Mouse (Mus musculus) liver, adult 2 months (tissue): Measurements from ENCODE around the gene Slc30a5. TPM values are rescaled to one million over a fixed set of nuclear protein-coding genes. Genes with fewer than 3 reads are reported as not detected.

Experiments used
- DNase-seq: peaks from one replicate; pipeline ENCODE4 v3.0.0-alpha.2; 2011; ENCODE audit warnings: low read depth, low spot score; ENCODE audit errors: extremely low read depth
- H3K27ac ChIP-seq: fragments of 200-500 bp; replicated peaks from 2 replicates; pipeline ENCODE4 v1.5.1; 2012; ENCODE audit warnings: low read depth, mild to moderate bottlenecking, control low read depth, inconsistent platforms, low read length; ENCODE audit not compliant: insufficient read depth
- H3K27me3 ChIP-seq: fragments of 200-500 bp; 2 replicates; pipeline ENCODE4 v1.6.1; 2012; ENCODE audit warnings: mild to moderate bottlenecking, moderate library complexity, low read length, inconsistent platforms; ENCODE audit not compliant: control insufficient read depth, insufficient read depth
- H3K36me3 ChIP-seq: fragments of 200-500 bp; 2 replicates; pipeline ENCODE4 v1.6.1; 2012; ENCODE audit warnings: low read length, inconsistent platforms; ENCODE audit not compliant: control insufficient read depth, insufficient read depth
- H3K4me1 ChIP-seq: fragments of 200-500 bp; 2 replicates; pipeline ENCODE4 v1.6.1; 2011; ENCODE audit warnings: low read length; ENCODE audit not compliant: control insufficient read depth, insufficient read depth
- H3K4me3 ChIP-seq: fragments of 200-500 bp; 2 replicates; pipeline ENCODE4 v1.5.1; 2011; ENCODE audit warnings: low read depth, mild to moderate bottlenecking, control low read depth, low read length, moderate library complexity; ENCODE audit not compliant: insufficient read depth
- H3K79me2 ChIP-seq: fragments of 200-500 bp; 2 replicates; pipeline ENCODE4 v1.6.1; 2012; ENCODE audit warnings: inconsistent platforms, mild to moderate bottlenecking, low read length, moderate library complexity; ENCODE audit not compliant: control insufficient read depth, insufficient read depth
- H3K9ac ChIP-seq: fragments of 200-500 bp; 2 replicates; pipeline ENCODE4 v1.6.1; 2012; ENCODE audit warnings: low read depth, mild to moderate bottlenecking, control low read depth, inconsistent platforms, low read length
- CTCF ChIP-seq: fragments of 200-500 bp; IDR thresholded peaks from 2 replicates; pipeline ENCODE4 v1.5.1; 2011; ENCODE audit warnings: low read depth, low read length, control low read depth
- POLR2A ChIP-seq: fragments of 200-500 bp; IDR thresholded peaks from 2 replicates; pipeline ENCODE4 v1.6.1; 2011; ENCODE audit warnings: low read length, control low read depth; ENCODE audit not compliant: insufficient read depth; ENCODE audit errors: extremely low read depth
- WGBS: fragments of 180-500 bp; shearing (Covaris S2); methylation state at CpG from one replicate; pipeline ENCODE4 v1.1.7; 2018; 5-methylcytosine and 5-hydroxymethylcytosine counted together
- polyA plus RNA-seq: library from polyadenylated mRNA; depleted of rRNA; stranded (reverse); fragments of >200 nt; gene quantifications from 2 replicates; pipeline ENCODE4 v1.2.3, GENCODE M21; 2012
- total RNA-seq: library from RNA; depleted of rRNA; stranded (reverse); fragments of >200 nt; gene quantifications from 2 replicates; pipeline ENCODE4 v1.2.3, GENCODE M21; 2014

Slc30a5 gene
- total and polyA plus RNA-seq, 2 experiments, result 15.6 to 38.1 TPM

- no peak overlapping the region for H3K4me3 ChIP-seq
- H3K9ac ChIP-seq, result no peak overlapping the region
- no peaks in the 10 kb centered on the region for H3K36me3 ChIP-seq
- no peaks in the 10 kb centered on the region for H3K79me2 ChIP-seq
- DNase-seq, result peak; percentile 28
- no peaks in the 10 kb centered on the region; the same call in 1 of the 2 replicates for H3K4me1 ChIP-seq
- TF ChIP-seq CTCF (no peak), POLR2A (no peak)
- 65% methylated on average over 6 of the region's 6 CpGs for WGBS
- no peaks in the 10 kb centered on the region for H3K27me3 ChIP-seq
- H3K27ac ChIP-seq, result no peak overlapping the region
These were observed 45.8 kb downstream of the Slc30a5 start for GRCm38 (mm10) chr13:100787316-100788010.

GRCm38 (mm10) chr13:100786414-100786867, 46.8 kb downstream of the Slc30a5 start, which contains the start of gene Ccnb1:
Ccnb1 (minus strand) TSS chr13:100786570.
- DNase-seq, result peak; percentile 82
- H3K27ac ChIP-seq, result no peak within 1 kb of the TSS
- H3K4me3 ChIP-seq, result peak within 1 kb of the TSS; percentile 52
- no peaks in the 10 kb centered on the region for H3K27me3 ChIP-seq
- H3K9ac ChIP-seq, result no peak within 1 kb of the TSS
- under 1% methylated on average over 35 of the region's 35 CpGs for WGBS
- no peaks in the 10 kb centered on the region for H3K36me3 ChIP-seq
- no peaks in the 10 kb centered on the region; the same call in 1 of the 2 replicates for H3K4me1 ChIP-seq
- TF ChIP-seq CTCF, result peak; percentile 80
- peak; percentile 48; the same call in 1 of the 2 replicates for TF ChIP-seq POLR2A
- no peaks in the 10 kb centered on the region for H3K79me2 ChIP-seq

DNA sequence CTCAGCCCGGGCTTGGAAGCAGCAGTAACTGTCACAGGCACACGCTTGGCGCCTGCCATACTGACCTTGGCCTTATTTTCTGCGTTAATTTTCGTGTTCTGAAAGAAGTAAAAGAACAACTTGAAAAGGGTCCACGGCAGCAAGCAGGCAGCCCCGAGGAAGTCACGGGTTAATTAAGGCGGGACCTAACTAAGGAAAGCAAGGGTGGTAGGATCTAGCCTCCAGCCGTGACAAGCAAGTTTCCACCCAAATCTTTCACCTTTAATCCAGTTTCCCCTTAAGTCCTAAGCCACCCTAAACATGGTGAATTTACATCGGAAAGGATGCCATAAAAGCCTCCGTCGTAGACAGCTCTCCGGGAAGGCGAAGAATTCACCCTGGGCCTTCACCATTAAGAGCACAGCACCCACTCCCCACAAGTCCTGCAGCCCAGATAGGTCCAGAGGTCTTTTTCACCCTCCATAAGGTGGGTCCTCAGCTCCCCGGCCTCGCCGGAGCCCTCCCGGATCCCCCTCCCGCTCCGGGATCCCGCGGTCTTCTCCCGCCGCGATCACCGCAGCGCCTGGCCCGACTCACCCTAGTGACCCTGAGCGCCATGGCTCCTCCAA, 47.3 kb downstream of the Slc30a5 start:
- no peaks in the 10 kb centered on the region for H3K36me3 ChIP-seq
- H3K27me3 ChIP-seq, result no peaks in the 10 kb centered on the region
- TF ChIP-seq POLR2A, result no peak
- no peak for TF ChIP-seq CTCF
- peak overlapping the region; percentile 52 for H3K4me3 ChIP-seq
- H3K79me2 ChIP-seq, result no peaks in the 10 kb centered on the region
- H3K4me1 ChIP-seq, result no peaks in the 10 kb centered on the region; the same call in 1 of the 2 replicates
- H3K27ac ChIP-seq, result no peak overlapping the region
- no peak overlapping the region for H3K9ac ChIP-seq
- DNase-seq, result no peak
- under 1% methylated on average over 30 of the region's 30 CpGs for WGBS

DNA sequence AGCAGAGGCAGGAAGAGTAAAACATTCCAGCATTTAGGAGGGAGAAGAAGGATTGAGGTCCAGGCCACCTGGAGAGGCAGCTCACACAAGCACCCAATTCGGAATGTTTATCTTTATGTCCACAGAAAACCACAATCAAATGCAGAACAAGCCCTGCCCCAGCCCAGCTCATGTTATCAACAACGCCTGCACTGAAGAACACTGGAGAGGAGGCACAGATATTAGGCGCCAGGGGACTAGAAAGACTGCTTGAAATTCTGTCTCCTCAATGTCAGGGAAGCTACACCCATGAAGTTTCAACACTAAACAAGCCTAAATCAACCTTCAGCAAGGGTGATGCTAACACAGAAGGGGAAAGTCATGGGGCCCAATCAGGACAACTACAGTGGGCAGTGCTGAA, 55.7 kb downstream of the Slc30a5 start:
- Histone ChIP-seq H3K27ac (no peak overlapping the region), H3K4me1 (peaks cover 4% of the 10 kb centered on the region; the same call in 1 of the 2 replicates), H3K4me3 (no peak overlapping the region), H3K27me3 (no peaks in the 10 kb centered on the region), H3K36me3 (no peaks in the 10 kb centered on the region), H3K9ac (no peak overlapping the region), H3K79me2 (no peaks in the 10 kb centered on the region)
- 87% methylated on average over 3 of the region's 3 CpGs for WGBS
- TF ChIP-seq POLR2A, result no peak
- no peak for TF ChIP-seq CTCF
- DNase-seq, result no peak

DNA sequence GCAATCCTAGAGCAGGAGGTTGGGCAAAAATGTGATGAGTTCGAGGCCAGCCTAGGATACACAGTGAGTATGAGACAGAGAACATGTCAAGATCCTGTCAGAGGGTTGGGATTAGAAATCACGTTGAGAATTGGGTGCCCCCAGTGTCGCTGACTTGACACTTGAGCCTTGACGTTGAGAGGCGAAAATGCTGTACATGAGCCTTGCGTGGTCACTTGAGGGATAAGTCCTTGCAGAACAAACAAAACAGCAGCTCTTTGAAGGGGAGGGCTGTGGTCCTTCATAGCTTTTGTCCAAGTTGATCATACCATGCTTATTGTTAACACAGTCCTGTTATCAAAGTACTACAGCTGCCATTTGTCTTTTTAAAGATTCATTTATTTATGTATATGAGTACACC, 56.5 kb downstream of the Slc30a5 start:
- Histone ChIP-seq H3K27ac (no peak overlapping the region), H3K36me3 (no peaks in the 10 kb centered on the region)

DNA sequence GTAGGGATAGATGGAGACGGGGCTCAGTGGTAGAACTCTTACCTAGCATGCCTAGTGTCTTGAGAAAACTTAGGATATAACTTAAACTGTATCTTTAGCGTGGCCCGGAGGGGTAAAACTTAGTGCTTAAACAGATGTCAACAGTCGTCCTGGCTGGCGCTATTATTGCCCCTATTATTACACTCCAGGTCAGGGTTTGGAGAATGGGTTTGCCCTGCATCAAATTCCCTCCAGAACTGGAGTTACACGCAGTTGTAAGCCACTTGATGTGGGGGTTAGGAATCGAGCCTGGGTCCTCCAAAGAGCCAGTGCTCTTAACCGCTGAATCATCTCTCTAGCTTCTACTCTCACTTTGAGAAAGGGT, 57.2 kb downstream of the Slc30a5 start:
- Histone ChIP-seq H3K4me3 (peak overlapping the region; percentile 43), H3K9ac (no peak overlapping the region), H3K27me3 (no peaks in the 10 kb centered on the region), H3K27ac (no peak overlapping the region), H3K4me1 (peaks cover 4% of the 10 kb centered on the region; the same call in 1 of the 2 replicates), H3K79me2 (no peaks in the 10 kb centered on the region), H3K36me3 (no peaks in the 10 kb centered on the region)
- 8% methylated on average over 8 of the region's 8 CpGs for WGBS
- TF ChIP-seq CTCF (no peak), POLR2A (no peak)
- DNase-seq, result no peak

More for the DNA sequence above, 56.5 kb downstream of the Slc30a5 start:
- no peak overlapping the region for H3K9ac ChIP-seq
- DNase-seq, result no peak
- H3K4me3 ChIP-seq, result no peak overlapping the region
- H3K79me2 ChIP-seq, result no peaks in the 10 kb centered on the region
- WGBS, result 66% methylated on average over 6 of the region's 6 CpGs
- peaks cover 4% of the 10 kb centered on the region; the same call in 1 of the 2 replicates for H3K4me1 ChIP-seq
- TF ChIP-seq CTCF (no peak), POLR2A (no peak)
- no peaks in the 10 kb centered on the region for H3K27me3 ChIP-seq
